Mouse (Mus musculus) midbrain, embryonic 15.5 days (tissue): ENCODE results near the gene Wdr49. TPM values are rescaled to one million over a fixed set of nuclear protein-coding genes. Genes with fewer than 3 reads are reported as not detected.

ENCODE experiments used
- ATAC-seq: fragments of 200-750 bp; cut with Nextera tagmentation; replicated peaks from 2 replicates; pipeline ENCODE4 v1.8.0; 2017; ENCODE audit warnings: moderate TSS enrichment
- H3K27ac ChIP-seq: fragments of 300-500 bp; sonication (generic); 2 replicates; pipeline ENCODE4 v1.5.1; 2015; ENCODE audit warnings: mild to moderate bottlenecking, inconsistent platforms
- H3K27me3 ChIP-seq: fragments of 300-500 bp; sonication (generic); replicated peaks from 2 replicates; pipeline ENCODE4 v1.6.1; 2015; ENCODE audit warnings: inconsistent platforms
- H3K36me3 ChIP-seq: fragments of 300-500 bp; sonication (generic); replicated peaks from 2 replicates; pipeline ENCODE4 v1.6.1; 2015; ENCODE audit warnings: inconsistent platforms
- H3K4me1 ChIP-seq: fragments of 300-500 bp; sonication (generic); 2 replicates; pipeline ENCODE4 v1.6.1; 2015; ENCODE audit warnings: inconsistent platforms
- H3K4me2 ChIP-seq: fragments of 300-500 bp; sonication (generic); 2 replicates; pipeline ENCODE4 v1.6.1; 2015; ENCODE audit warnings: inconsistent platforms, mild to moderate bottlenecking, moderate library complexity
- H3K4me3 ChIP-seq: fragments of 300-500 bp; sonication (generic); 2 replicates; pipeline ENCODE4 v1.5.1; 2015; ENCODE audit warnings: mild to moderate bottlenecking, inconsistent platforms
- H3K9ac ChIP-seq: fragments of 300-500 bp; sonication (generic); 2 replicates; pipeline ENCODE4 v1.6.1; 2015; ENCODE audit warnings: mild to moderate bottlenecking, inconsistent platforms
- H3K9me3 ChIP-seq: fragments of 300-500 bp; sonication (generic); 2 replicates; pipeline ENCODE4 v1.6.1; 2016; ENCODE audit warnings: inconsistent platforms
- WGBS: fragments of 180-500 bp; shearing (Covaris S2); methylation state at CpG from one replicate; pipeline ENCODE4 v1.1.7; 2015; ENCODE audit warnings: mixed read lengths; 5-methylcytosine and 5-hydroxymethylcytosine counted together
- polyA plus RNA-seq: library from polyadenylated mRNA; unstranded; fragments of >200 nt; fragmentation: Nextera tagmentation; extraction: Ambion mirVana; gene quantifications from 2 replicates; pipeline ENCODE4 v1.2.1, GENCODE M21; 2015

Gene Wdr49
- polyA plus RNA-seq, 1 experiment from 2014 or later: 0.28 TPM

GRCm38 (mm10) chr3:75297026-75297757 is 184.8 kb downstream of the Wdr49 start:
- Histone ChIP-seq H3K4me2 (no peak overlapping the region), H3K27me3 (no peaks in the 10 kb centered on the region), H3K4me3 (no peak overlapping the region), H3K4me1 (peaks cover 12% of the 10 kb centered on the region), H3K36me3 (no peaks in the 10 kb centered on the region), H3K9ac (no peak overlapping the region), H3K27ac (peak overlapping the region; percentile 36), H3K9me3 (no peaks in the 10 kb centered on the region)
- WGBS: 23% methylated on average over 2 of the region's 2 CpGs
- ATAC-seq: peak; percentile 74

GRCm38 (mm10) chr3:75293243-75293642 is 188.7 kb downstream of the Wdr49 start:
- WGBS: 92% methylated on average over 2 of the region's 2 CpGs
- no peaks in the 10 kb centered on the region for H3K9me3 ChIP-seq
- no peak for ATAC-seq
- no peak overlapping the region for H3K9ac ChIP-seq
- no peaks in the 10 kb centered on the region for H3K27me3 ChIP-seq
- H3K4me2 ChIP-seq: no peak overlapping the region
- H3K4me1 ChIP-seq: peaks cover 12% of the 10 kb centered on the region
- H3K27ac ChIP-seq: no peak overlapping the region
- no peaks in the 10 kb centered on the region for H3K36me3 ChIP-seq
- H3K4me3 ChIP-seq: no peak overlapping the region

DNA sequence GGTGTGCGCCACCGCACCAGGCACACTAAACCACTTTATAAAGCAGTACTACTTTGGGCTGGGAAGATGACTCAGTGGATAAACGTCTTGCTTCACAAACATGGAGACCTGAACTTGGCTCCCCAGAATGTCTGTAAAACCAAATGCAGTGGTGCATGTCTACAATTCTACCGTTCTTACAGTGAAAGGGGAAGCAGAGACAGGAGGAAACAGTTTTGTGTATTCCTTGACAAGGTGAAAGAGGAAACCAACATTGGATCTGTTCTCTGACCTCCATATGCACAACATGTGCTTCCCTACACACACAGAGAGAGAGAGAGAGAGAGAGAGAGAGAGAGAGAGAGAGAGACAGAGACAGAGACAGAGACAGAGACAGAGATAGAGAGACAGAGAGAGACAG is 204.5 kb downstream of the Wdr49 start:
- Histone ChIP-seq H3K9ac (no peak overlapping the region), H3K4me3 (no peak overlapping the region), H3K4me2 (no peak overlapping the region), H3K27ac (no peak overlapping the region), H3K36me3 (no peaks in the 10 kb centered on the region), H3K27me3 (no peaks in the 10 kb centered on the region), H3K4me1 (no peaks in the 10 kb centered on the region), H3K9me3 (no peaks in the 10 kb centered on the region)
- WGBS: 87% methylated on average over 4 of the region's 4 CpGs
- ATAC-seq: no peak

DNA sequence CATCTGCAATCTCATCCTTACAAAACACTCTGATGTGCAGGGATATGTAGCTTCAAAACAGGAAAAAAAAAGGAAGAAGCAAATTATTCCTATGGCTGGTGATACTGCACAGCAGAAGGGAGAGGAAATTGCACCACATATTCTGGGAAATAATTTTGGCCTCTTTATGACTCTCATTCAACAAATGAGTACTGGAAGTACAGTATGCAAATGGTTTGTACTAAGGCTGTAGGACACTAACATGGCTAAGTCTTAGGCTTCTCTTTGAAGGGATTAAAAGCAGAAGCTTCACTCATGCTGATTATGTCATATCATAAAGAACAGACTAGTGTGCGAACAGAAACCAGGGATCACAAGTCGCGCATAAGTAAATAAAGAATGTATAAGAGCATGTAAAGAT is 205.4 kb downstream of the Wdr49 start:
- H3K9me3 ChIP-seq: no peaks in the 10 kb centered on the region
- no peaks in the 10 kb centered on the region for H3K36me3 ChIP-seq
- H3K27ac ChIP-seq: no peak overlapping the region
- no peaks in the 10 kb centered on the region for H3K27me3 ChIP-seq
- no peak overlapping the region for H3K9ac ChIP-seq
- WGBS: 78% methylated on average over 3 of the region's 3 CpGs
- H3K4me3 ChIP-seq: no peak overlapping the region
- H3K4me2 ChIP-seq: no peak overlapping the region
- ATAC-seq: no peak
- H3K4me1 ChIP-seq: no peaks in the 10 kb centered on the region

GRCm38 (mm10) chr3:75275127-75275526 is 206.8 kb downstream of the Wdr49 start:
- H3K9me3 ChIP-seq: no peaks in the 10 kb centered on the region
- no peak overlapping the region for H3K4me3 ChIP-seq
- ATAC-seq: no peak
- H3K27me3 ChIP-seq: no peaks in the 10 kb centered on the region
- H3K9ac ChIP-seq: no peak overlapping the region
- no peak overlapping the region for H3K4me2 ChIP-seq
- H3K4me1 ChIP-seq: no peaks in the 10 kb centered on the region
- H3K27ac ChIP-seq: no peak overlapping the region
- no peaks in the 10 kb centered on the region for H3K36me3 ChIP-seq

DNA sequence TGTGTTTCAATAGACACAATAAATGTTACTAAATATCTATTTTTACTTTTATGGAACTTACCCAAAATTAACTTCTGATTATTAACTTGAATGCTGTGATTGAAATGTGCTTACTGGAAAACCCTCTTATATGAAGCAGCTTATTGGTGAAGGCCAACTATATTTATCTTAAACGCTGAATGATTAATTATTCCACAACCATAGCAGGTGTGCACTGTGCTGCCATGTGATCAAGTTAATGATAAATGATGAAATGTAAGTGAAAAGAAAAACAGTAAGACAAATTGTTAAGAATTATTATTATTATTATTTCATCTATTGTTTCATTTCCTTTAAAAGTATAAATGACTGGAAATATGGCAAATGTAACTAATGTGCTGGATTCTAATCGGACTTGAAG is 212.0 kb downstream of the Wdr49 start, which contains the start of gene Serpini2:
Serpini2 (minus strand) TSS at position 101 of the 400 bp plus-strand sequence.
- H3K27ac ChIP-seq: no peak within 1 kb of the TSS
- ATAC-seq: no peak
- 90% methylated on average over 2 of the region's 2 CpGs for WGBS

GRCm38 (mm10) chr3:75259356-75259755 is 222.6 kb downstream of the Wdr49 start:
- Histone ChIP-seq H3K36me3 (no peaks in the 10 kb centered on the region), H3K4me3 (no peak overlapping the region), H3K4me1 (no peaks in the 10 kb centered on the region), H3K4me2 (no peak overlapping the region), H3K27me3 (no peaks in the 10 kb centered on the region), H3K9ac (no peak overlapping the region), H3K9me3 (no peaks in the 10 kb centered on the region), H3K27ac (no peak overlapping the region)
- no peak for ATAC-seq

More for the DNA sequence above, 212.0 kb downstream of the Wdr49 start, which contains the start of gene Serpini2:
- H3K9me3 ChIP-seq: no peaks in the 10 kb centered on the region
- no peak within 1 kb of the TSS for H3K9ac ChIP-seq
- H3K27me3 ChIP-seq: no peaks in the 10 kb centered on the region
- no peaks in the 10 kb centered on the region for H3K36me3 ChIP-seq
- H3K4me1 ChIP-seq: no peaks in the 10 kb centered on the region
- H3K4me2 ChIP-seq: no peak within 1 kb of the TSS
- no peak within 1 kb of the TSS for H3K4me3 ChIP-seq

Other genes with a start within 250 kb of the Wdr49 start
- not detected in 2 replicates for gene Serpini2, start 212.1 kb downstream of the Wdr49 start, polyA plus RNA-seq
- gene Pdcd10, start 74.7 kb upstream of the Wdr49 start, polyA plus RNA-seq: 65.6 and 66.9 TPM in 2 replicates
- gene Serpini1, start 75.4 kb upstream of the Wdr49 start, polyA plus RNA-seq: 115 and 124 TPM in 2 replicates